Mouse (Mus musculus): ENCODE data around the gene Cdc27.

DNA sequence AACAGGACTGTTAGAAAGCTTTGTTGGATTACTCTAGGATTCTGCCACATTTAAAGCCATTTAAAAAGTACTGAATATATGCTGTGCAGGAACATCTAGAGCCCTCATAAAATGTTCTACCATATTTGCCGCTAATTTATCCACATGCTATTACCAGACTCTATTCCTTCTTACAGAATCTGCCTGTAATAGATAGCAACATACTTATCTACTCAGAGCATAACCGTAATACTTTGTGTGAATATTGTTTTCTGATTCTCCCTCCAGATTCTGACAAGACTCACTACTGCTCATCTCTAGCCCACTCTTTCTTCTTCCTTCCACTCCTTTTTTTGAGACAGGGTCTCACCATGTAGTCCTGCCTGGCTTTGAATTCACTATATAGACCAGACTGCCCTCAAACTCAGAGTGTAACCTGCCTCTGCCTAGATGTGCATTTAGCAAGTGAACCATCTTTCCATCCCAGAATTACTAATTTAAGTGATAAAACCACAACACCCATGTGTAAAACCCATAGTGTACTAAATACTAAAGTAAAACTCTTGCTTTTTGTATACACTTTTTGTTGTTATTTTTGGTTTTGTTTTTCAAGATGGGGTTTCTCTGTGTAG lies 12.4 kb downstream of the Cdc27 start:
- TF ChIP-seq POLR2A (IDR thresholded peaks at IDR 0.05; ENCODE audit: extremely low read depth, insufficient read depth, low read length) (no peak), CTCF (IDR thresholded peaks at IDR 0.05; ENCODE audit: extremely low read depth, insufficient read depth, low read length) (no peak)
